Mouse (Mus musculus): ENCODE measurements around the gene Brd7. TPM values are rescaled to one million over a fixed set of nuclear protein-coding genes. Genes with fewer than 3 reads are reported as not detected.

Brd7 gene
- polyA plus RNA-seq, 1 experiment from 2014 or later, result 63.5 TPM

- Histone ChIP-seq H3K27ac (no peak overlapping the region), H3K36me3 (replicated peaks) (no peaks in the 10 kb centered on the region), H3K27me3 (replicated peaks) (no peaks in the 10 kb centered on the region), H3K9me3 (no peaks in the 10 kb centered on the region), H3K4me1 (peaks cover 8% of the 10 kb centered on the region), H3K4me2 (no peak overlapping the region), H3K4me3 (no peak overlapping the region), H3K9ac (no peak overlapping the region)
- no peak for ATAC-seq (replicated peaks)
- 95% methylated on average over 8 of the region's 8 CpGs for WGBS
These were observed 43.8 kb downstream of the Brd7 start for GRCm38 (mm10) chr8:88318151-88318550.

- WGBS, result 83% methylated on average over 5 of the region's 5 CpGs
- no peak overlapping the region for H3K27ac ChIP-seq
- no peaks in the 10 kb centered on the region for H3K36me3 ChIP-seq (replicated peaks)
- no peaks in the 10 kb centered on the region for H3K9me3 ChIP-seq
- H3K4me3 ChIP-seq, result no peak overlapping the region
- H3K27me3 ChIP-seq (replicated peaks), result no peaks in the 10 kb centered on the region
- peaks cover 8% of the 10 kb centered on the region for H3K4me1 ChIP-seq
- no peak overlapping the region for H3K9ac ChIP-seq
- H3K4me2 ChIP-seq, result no peak overlapping the region
- no peak for ATAC-seq (replicated peaks)
These were observed 44.7 kb downstream of the Brd7 start for GRCm38 (mm10) chr8:88317341-88317740.

- H3K4me2 ChIP-seq, result no peak overlapping the region
- ATAC-seq (replicated peaks), result peak; percentile 58
- WGBS, result 50% methylated on average over 8 of the region's 8 CpGs
- no peak overlapping the region for H3K9ac ChIP-seq
- no peaks in the 10 kb centered on the region for H3K27me3 ChIP-seq (replicated peaks)
- no peaks in the 10 kb centered on the region for H3K36me3 ChIP-seq (replicated peaks)
- H3K4me3 ChIP-seq, result no peak overlapping the region
- peaks cover 8% of the 10 kb centered on the region for H3K4me1 ChIP-seq
- H3K9me3 ChIP-seq, result no peaks in the 10 kb centered on the region
- H3K27ac ChIP-seq, result no peak overlapping the region
These were observed 45.7 kb downstream of the Brd7 start for GRCm38 (mm10) chr8:88316139-88316931.

DNA sequence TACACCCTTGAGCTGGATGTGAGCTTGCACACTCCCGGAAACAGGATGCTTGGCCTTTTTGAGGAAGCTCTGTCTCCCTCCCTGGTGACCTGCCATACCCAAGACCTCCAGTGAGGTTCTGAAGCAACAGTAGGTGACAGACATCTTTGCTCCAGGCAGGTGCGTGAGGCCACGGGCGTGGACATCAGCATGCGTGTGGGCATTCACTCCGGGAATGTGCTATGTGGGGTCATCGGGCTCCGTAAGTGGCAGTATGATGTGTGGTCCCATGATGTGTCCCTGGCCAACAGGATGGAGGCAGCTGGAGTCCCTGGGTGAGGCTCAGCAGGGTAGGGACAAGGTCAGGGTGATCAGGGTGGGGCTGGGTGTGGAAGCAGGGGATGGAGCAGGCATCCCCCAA lies 46.7 kb downstream of the Brd7 start:
- H3K36me3 ChIP-seq (replicated peaks), result no peaks in the 10 kb centered on the region
- no peaks in the 10 kb centered on the region for H3K27me3 ChIP-seq (replicated peaks)
- peaks cover 8% of the 10 kb centered on the region for H3K4me1 ChIP-seq
- no peak overlapping the region for H3K27ac ChIP-seq
- H3K4me3 ChIP-seq, result no peak overlapping the region
- no peak overlapping the region for H3K4me2 ChIP-seq
- no peak overlapping the region for H3K9ac ChIP-seq
- 95% methylated on average over 8 of the region's 8 CpGs for WGBS
- no peak for ATAC-seq (replicated peaks)
- no peaks in the 10 kb centered on the region for H3K9me3 ChIP-seq

DNA sequence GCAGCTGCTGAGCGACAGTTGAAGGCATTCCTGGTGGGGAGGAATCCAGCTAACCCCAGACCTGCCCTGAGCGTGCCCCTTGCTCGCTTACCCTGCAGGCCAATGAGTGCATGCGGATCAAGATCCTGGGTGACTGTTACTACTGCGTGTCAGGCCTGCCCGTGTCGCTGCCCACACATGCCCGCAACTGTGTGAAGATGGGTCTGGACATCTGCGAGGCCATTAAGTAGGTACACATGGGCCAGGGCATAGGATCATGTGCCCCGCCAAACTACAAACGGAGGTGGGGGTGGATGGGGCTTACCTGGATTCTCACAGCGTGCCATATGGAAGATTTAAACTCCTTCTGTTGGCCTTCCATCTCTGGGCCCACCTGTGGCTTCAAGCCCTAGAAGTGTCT lies 48.0 kb downstream of the Brd7 start:
- Histone ChIP-seq H3K27ac (no peak overlapping the region), H3K4me2 (no peak overlapping the region), H3K27me3 (replicated peaks) (no peaks in the 10 kb centered on the region), H3K9ac (no peak overlapping the region), H3K9me3 (no peaks in the 10 kb centered on the region), H3K4me1 (peaks cover 8% of the 10 kb centered on the region), H3K36me3 (replicated peaks) (no peaks in the 10 kb centered on the region), H3K4me3 (no peak overlapping the region)
- no peak for ATAC-seq (replicated peaks)
- WGBS, result 94% methylated on average over 12 of the region's 12 CpGs

GRCm38 (mm10) chr8:88312966-88313365 lies 49.0 kb downstream of the Brd7 start:
- WGBS, result 75% methylated on average over 8 of the region's 8 CpGs
- H3K4me1 ChIP-seq, result peaks cover 8% of the 10 kb centered on the region
- no peak overlapping the region for H3K4me2 ChIP-seq
- H3K27ac ChIP-seq, result no peak overlapping the region
- no peaks in the 10 kb centered on the region for H3K9me3 ChIP-seq
- no peak overlapping the region for H3K9ac ChIP-seq
- no peaks in the 10 kb centered on the region for H3K27me3 ChIP-seq (replicated peaks)
- H3K4me3 ChIP-seq, result no peak overlapping the region
- ATAC-seq (replicated peaks), result no peak
- H3K36me3 ChIP-seq (replicated peaks), result no peaks in the 10 kb centered on the region

- no peaks in the 10 kb centered on the region for H3K36me3 ChIP-seq (replicated peaks)
- 88% methylated on average over 13 of the region's 13 CpGs for WGBS
- no peak overlapping the region for H3K4me2 ChIP-seq
- H3K27me3 ChIP-seq (replicated peaks), result no peaks in the 10 kb centered on the region
- no peak for ATAC-seq (replicated peaks)
- H3K9me3 ChIP-seq, result no peaks in the 10 kb centered on the region
- no peaks in the 10 kb centered on the region for H3K4me1 ChIP-seq
- no peak overlapping the region for H3K4me3 ChIP-seq
- H3K9ac ChIP-seq, result no peak overlapping the region
- no peak overlapping the region for H3K27ac ChIP-seq
These were observed 51.7 kb downstream of the Brd7 start for GRCm38 (mm10) chr8:88310286-88310685.

- Histone ChIP-seq H3K9me3 (no peaks in the 10 kb centered on the region), H3K9ac (no peak overlapping the region), H3K36me3 (replicated peaks) (no peaks in the 10 kb centered on the region), H3K4me2 (no peak overlapping the region), H3K27me3 (replicated peaks) (no peaks in the 10 kb centered on the region), H3K27ac (no peak overlapping the region), H3K4me3 (no peak overlapping the region), H3K4me1 (no peaks in the 10 kb centered on the region)
- WGBS, result 94% methylated on average over 7 of the region's 7 CpGs
- ATAC-seq (replicated peaks), result no peak
These were observed 52.1 kb downstream of the Brd7 start for GRCm38 (mm10) chr8:88309881-88310280.

GRCm38 (mm10) chr8:88309274-88309873 lies 52.6 kb downstream of the Brd7 start:
- no peak overlapping the region for H3K27ac ChIP-seq
- H3K4me2 ChIP-seq, result no peak overlapping the region
- ATAC-seq (replicated peaks), result no peak
- no peaks in the 10 kb centered on the region for H3K36me3 ChIP-seq (replicated peaks)
- 81% methylated on average over 10 of the region's 10 CpGs for WGBS
- H3K9me3 ChIP-seq, result no peaks in the 10 kb centered on the region
- H3K9ac ChIP-seq, result no peak overlapping the region
- H3K4me3 ChIP-seq, result no peak overlapping the region
- H3K4me1 ChIP-seq, result no peaks in the 10 kb centered on the region
- H3K27me3 ChIP-seq (replicated peaks), result no peaks in the 10 kb centered on the region

DNA sequence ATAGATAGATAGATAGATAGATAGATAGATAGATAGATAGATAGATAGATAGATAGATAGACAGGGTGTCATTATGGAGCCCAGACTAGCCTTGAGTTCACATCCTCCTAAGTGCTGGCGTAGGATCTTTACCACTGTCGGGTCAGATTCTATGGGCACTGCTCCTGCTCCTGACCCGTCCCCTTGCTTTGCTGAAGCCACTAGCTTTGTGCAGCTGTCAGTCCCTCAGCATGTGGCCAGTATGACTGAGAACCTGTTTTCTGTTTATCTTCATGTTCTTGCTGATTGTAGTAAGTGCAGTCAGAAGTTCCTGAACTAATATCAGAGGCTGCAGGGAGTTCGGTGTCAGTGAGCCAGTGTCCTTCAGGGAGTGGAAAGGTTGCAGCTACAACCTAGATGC lies 54.3 kb downstream of the Brd7 start:
- H3K4me1 ChIP-seq, result no peaks in the 10 kb centered on the region
- no peak overlapping the region for H3K4me2 ChIP-seq
- H3K27ac ChIP-seq, result no peak overlapping the region
- H3K36me3 ChIP-seq (replicated peaks), result no peaks in the 10 kb centered on the region
- H3K27me3 ChIP-seq (replicated peaks), result no peaks in the 10 kb centered on the region
- 87% methylated on average over 4 of the region's 4 CpGs for WGBS
- no peak overlapping the region for H3K4me3 ChIP-seq
- no peak overlapping the region for H3K9ac ChIP-seq
- no peaks in the 10 kb centered on the region for H3K9me3 ChIP-seq
- ATAC-seq (replicated peaks), result no peak

DNA sequence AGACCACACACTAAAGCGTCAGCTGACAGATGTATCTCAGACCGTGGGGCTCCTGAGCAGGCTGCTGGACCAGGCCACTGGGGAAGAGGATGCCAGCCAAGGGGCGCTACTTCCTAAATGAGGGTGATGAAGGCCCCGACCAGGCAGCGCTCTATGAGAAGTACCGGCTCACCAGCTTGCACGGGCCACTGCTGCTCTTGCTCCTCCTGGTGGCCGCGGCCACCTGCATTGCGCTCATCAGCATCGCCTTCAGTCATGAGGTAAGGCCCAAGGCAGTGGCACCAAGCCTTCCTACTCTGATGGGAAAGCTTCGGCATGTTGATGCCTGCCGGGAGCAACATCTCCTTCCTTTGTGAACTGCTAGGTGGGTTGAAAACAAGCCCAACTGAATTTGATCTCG lies 55.5 kb downstream of the Brd7 start:
- no peak overlapping the region for H3K9ac ChIP-seq
- 77% methylated on average over 14 of the region's 14 CpGs for WGBS
- ATAC-seq (replicated peaks), result no peak
- no peak overlapping the region for H3K4me3 ChIP-seq
- no peak overlapping the region for H3K27ac ChIP-seq
- H3K4me1 ChIP-seq, result 0 out of 2 replicates have a peak, but pooled peaks cover 3% of the 10 kb centered on the region
- H3K9me3 ChIP-seq, result no peaks in the 10 kb centered on the region
- no peaks in the 10 kb centered on the region for H3K36me3 ChIP-seq (replicated peaks)
- no peak overlapping the region for H3K4me2 ChIP-seq
- H3K27me3 ChIP-seq (replicated peaks), result no peaks in the 10 kb centered on the region

DNA sequence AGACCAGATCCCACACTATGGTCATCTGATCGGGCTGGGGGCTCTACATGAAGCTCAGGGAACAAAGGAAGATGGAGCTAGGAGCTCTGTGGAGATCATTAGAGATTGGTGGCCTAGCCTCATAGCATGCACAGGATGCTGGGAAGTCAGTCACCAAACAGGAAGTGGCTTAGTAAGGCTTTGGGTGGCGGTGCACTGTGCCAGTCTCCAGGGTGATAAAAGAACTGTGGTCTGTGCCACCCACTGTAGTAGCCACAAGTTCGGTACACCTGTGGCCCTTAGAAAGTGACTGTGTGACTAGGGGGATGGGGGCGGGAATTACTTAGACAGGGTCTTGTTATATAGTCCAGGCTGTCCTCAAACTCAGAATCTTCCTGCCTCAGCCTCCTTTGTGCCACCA lies 56.2 kb downstream of the Brd7 start:
- no peak for ATAC-seq (replicated peaks)
- H3K4me3 ChIP-seq, result no peak overlapping the region
- 90% methylated on average over 4 of the region's 4 CpGs for WGBS
- no peak overlapping the region for H3K4me2 ChIP-seq
- H3K9ac ChIP-seq, result no peak overlapping the region
- no peak overlapping the region for H3K27ac ChIP-seq
- H3K36me3 ChIP-seq (replicated peaks), result no peaks in the 10 kb centered on the region
- H3K4me1 ChIP-seq, result 0 out of 2 replicates have a peak, but pooled peaks cover 4% of the 10 kb centered on the region
- H3K9me3 ChIP-seq, result no peaks in the 10 kb centered on the region
- H3K27me3 ChIP-seq (replicated peaks), result no peaks in the 10 kb centered on the region

Measured in midbrain, embryonic 15.5 days (tissue).